Mouse (Mus musculus) cortical plate, adult 2 months (tissue): ENCODE measurements around the gene Cadm1. TPM values are rescaled to one million over a fixed set of nuclear protein-coding genes. Genes with fewer than 3 reads are reported as not detected.

Source experiments
- H3K27ac ChIP-seq: fragments of 200-500 bp; 2 replicates; pipeline ENCODE4 v1.5.1; 2012; ENCODE audit warnings: low read length, control low read depth, inconsistent platforms; ENCODE audit not compliant: insufficient read depth
- H3K4me1 ChIP-seq: fragments of 200-500 bp; 2 replicates; pipeline ENCODE4 v1.6.1; 2011; ENCODE audit warnings: low read length; ENCODE audit not compliant: control insufficient read depth, insufficient read depth
- H3K4me3 ChIP-seq: fragments of 200-500 bp; 2 replicates; pipeline ENCODE4 v1.5.1; 2011; ENCODE audit warnings: mild to moderate bottlenecking, low read length, control low read depth; ENCODE audit not compliant: insufficient read depth
- CTCF ChIP-seq: fragments of 200-500 bp; IDR thresholded peaks from 2 replicates; pipeline ENCODE4 v1.5.1; 2011; ENCODE audit warnings: mild to moderate bottlenecking, control low read depth, low read length; ENCODE audit not compliant: insufficient read depth; ENCODE audit errors: extremely low read depth
- POLR2A ChIP-seq: fragments of 200-500 bp; IDR thresholded peaks from 2 replicates; pipeline ENCODE4 v1.6.1; 2011; ENCODE audit warnings: mild to moderate bottlenecking, low read length, control low read depth; ENCODE audit not compliant: insufficient read depth; ENCODE audit errors: extremely low read depth
- polyA plus RNA-seq: library from polyadenylated mRNA; depleted of rRNA; stranded (reverse); fragments of >200 nt; gene quantifications from 2 replicates; pipeline ENCODE4 v1.2.3, GENCODE M21; 2012

The Cadm1 gene
- polyA plus RNA-seq, 1 experiment: 104 TPM

DNA sequence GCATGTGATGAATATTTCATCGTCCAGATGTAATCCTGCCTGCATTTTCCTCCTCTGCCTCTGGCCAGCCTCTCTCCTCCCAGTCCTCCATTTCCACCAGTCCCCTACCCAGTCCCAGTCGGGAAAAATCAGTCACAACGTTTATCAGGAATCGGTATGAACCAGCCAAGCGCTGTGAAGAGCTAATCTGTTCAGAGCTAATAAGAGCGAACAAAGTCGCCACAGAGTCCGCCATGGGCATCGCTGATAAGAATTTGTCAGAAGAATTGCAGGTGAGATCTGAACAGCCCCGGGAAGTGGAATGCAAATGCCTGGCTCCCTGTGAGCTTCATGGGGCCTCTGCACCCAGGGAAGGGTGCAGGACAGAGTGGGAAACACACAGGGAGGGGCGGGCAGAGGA is 352.4 kb downstream of the Cadm1 start:
- Histone ChIP-seq H3K4me3 (no peak overlapping the region), H3K4me1 (no peaks in the 10 kb centered on the region), H3K27ac (no peak overlapping the region)
- TF ChIP-seq POLR2A (no peak), CTCF (no peak)

DNA sequence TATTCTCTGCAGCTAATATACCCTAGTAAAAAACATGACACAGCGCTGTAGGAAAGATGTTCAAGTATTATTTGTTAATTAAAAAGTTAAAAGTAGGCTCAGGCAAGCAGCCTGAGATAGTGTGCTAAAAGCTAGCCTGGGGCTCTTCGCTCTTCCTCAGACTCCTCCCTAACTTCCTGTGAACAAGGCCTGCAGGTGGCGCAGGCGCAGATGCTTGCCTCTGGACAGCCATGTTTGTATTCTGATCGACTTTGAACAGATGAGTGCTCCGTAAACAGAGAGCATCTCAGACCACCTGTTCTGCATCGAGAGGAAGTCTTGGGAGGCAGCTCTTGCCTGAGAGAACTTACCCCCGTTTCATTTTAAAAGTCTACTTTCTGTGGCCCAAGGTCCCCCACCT is 361.7 kb downstream of the Cadm1 start:
- Histone ChIP-seq H3K4me3 (no peak overlapping the region), H3K4me1 (no peaks in the 10 kb centered on the region), H3K27ac (no peak overlapping the region)
- TF ChIP-seq POLR2A: no peak
- no peak for TF ChIP-seq CTCF

DNA sequence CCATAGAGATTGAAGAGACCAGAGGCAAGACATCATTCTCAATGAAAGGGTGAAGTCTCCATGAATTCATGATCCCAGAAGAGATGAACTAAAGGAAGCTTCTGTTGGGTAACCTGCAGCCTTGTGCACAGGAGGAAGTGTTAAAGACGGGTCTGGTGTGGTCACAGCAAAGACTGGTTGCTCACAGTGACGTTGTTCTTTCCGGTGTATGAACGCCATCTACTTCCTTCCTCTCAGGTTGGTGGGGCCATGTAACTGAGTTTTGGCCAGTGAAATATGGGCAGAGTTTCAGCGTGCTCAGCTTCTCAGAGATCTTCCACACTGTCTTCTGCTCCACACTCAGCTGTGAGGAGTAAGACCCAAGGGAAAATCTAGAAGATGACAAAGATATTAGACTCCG is 363.0 kb downstream of the Cadm1 start:
- Histone ChIP-seq H3K4me3 (no peak overlapping the region), H3K27ac (no peak overlapping the region), H3K4me1 (no peaks in the 10 kb centered on the region)
- TF ChIP-seq POLR2A (no peak), CTCF (no peak)

DNA sequence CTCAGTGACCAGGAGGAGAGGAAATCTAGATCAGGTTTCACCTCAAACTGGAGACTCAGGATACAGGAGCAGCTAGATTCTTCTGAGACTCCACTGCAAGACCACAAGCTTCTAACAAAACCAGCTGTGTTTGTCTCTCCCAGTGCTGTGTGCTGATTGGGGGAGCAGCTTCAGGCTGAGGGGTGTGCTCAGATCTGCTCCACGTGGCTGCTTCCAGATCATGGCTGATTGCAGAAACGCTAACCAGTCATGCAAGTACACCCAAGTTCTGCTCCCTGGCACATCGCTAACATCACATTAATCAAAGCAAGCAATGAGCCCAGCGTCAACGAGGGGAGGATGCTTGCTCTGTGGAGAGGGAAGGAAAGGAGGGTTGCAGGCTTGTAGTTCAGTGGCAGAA is 364.1 kb downstream of the Cadm1 start:
- no peak overlapping the region for H3K4me3 ChIP-seq
- TF ChIP-seq CTCF (no peak), POLR2A (no peak)
- H3K4me1 ChIP-seq: no peaks in the 10 kb centered on the region
- H3K27ac ChIP-seq: no peak overlapping the region

DNA sequence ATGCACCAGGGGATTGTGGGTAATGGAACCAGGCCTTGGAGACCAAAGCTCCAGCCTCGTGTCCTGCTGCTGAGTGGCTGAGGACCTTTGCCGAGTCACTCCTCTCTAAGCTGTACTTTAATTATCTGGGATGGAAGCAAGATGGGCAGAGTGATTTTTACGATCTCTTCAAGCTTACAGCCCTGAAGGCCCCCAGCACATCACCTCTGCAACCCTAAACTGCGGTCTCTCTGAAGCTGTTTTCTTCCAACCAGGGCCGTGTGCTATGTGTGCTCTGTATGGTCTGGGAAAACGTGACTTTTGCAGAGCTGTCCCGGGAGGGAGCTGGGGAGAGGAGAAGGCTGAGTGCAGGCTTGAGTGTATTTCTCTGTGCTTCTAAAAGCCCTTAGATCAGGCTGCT is 364.7 kb downstream of the Cadm1 start:
- Histone ChIP-seq H3K4me3 (no peak overlapping the region), H3K4me1 (no peaks in the 10 kb centered on the region), H3K27ac (no peak overlapping the region)
- TF ChIP-seq CTCF (no peak), POLR2A (no peak)

DNA sequence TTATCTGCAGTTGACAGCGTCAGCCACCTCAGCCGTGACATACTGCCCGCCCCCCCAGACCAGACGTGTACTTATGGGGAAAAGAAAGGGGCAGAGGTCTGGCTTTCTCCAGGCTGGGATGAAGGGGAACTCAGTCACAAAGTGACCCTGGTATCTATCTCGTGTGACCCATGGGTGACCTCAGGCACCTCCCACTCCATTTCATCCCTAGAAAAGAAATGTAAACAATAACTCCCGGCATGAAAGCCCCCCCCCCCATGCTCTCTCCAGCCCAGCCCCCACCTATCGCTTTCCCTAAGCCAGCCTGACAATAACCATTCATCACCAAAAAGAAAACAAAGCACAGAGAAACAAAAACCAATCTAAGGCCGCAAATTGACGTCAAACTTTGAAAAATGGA is 365.1 kb downstream of the Cadm1 start:
- Histone ChIP-seq H3K27ac (no peak overlapping the region), H3K4me3 (no peak overlapping the region), H3K4me1 (no peaks in the 10 kb centered on the region)
- TF ChIP-seq POLR2A (no peak), CTCF (no peak)

DNA sequence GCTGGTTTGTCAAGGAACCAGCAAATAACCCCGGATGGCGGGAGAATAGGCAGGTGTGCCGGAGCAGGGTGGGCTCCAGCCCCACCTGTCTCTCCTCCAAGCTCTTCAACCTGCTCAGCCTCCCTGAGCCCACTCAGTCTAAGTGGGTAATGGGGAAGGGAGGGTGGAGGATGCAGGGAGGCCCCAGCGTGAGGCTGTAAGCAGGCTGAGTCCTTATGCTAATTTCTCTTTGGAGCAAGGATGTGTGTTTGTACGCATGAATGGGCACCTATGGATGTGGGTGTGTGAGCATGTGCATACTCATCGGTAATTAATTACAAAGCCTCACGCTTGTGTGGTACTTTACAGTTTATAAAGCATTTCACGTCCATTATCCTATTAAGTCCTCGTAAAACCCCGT is 370.8 kb downstream of the Cadm1 start:
- Histone ChIP-seq H3K4me3 (no peak overlapping the region), H3K4me1 (peaks cover 2% of the 10 kb centered on the region; the same call in 1 of the 2 replicates), H3K27ac (no peak overlapping the region)
- TF ChIP-seq CTCF (no peak), POLR2A (no peak)

DNA sequence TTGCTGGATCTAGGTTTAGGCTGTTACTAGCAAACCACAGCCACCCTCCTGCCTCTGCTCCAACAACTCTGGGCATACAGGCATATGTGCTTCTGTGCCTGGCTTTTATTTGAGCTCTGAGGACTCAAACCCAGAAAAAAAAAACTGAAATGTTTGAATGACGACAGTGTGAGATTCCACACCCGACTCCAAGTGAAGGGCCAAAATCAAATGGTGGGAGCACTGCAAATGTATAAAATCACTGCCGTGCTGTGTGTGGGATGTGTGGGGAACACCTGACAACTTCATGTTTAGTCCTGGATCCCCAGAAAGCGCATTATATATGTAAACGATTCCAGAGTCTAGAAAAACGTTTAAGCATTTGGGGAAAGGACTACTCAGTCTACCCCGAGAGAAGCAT is 373.7 kb downstream of the Cadm1 start:
- H3K27ac ChIP-seq: no peak overlapping the region
- H3K4me1 ChIP-seq: peaks cover 2% of the 10 kb centered on the region; the same call in 1 of the 2 replicates
- no peak overlapping the region for H3K4me3 ChIP-seq
- TF ChIP-seq POLR2A: no peak
- TF ChIP-seq CTCF: no peak

DNA sequence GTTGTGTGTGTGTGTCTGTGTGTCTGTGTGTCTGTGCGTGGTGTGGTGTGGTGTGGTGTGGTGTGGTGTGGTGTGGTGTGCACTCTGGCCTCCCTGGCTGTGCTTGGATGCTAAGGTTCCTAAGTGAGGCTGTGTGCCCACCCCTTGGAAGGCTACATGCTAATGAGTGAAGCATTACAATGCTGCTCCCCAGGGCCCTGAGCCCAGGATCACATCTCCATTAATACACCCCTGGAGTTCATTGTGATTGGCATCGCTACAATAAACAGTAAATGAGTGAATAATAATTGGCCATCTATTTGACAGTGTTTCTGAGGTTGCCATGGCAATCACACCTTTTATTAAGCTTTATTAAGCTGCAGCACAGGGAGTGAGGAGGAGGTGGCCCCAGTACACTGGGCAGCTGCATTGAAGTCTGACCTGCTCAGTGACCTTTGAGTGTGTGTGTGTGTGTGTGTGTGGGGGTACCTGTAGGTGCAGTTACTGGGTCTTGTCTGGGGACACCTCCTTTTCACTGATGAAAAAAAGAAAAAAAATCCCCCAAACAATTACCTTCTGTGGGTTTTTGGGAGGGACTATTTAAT is 374.5 kb downstream of the Cadm1 start:
- Histone ChIP-seq H3K4me3 (no peak overlapping the region), H3K27ac (no peak overlapping the region), H3K4me1 (peaks cover 2% of the 10 kb centered on the region; the same call in 1 of the 2 replicates)
- TF ChIP-seq CTCF: no peak
- no peak for TF ChIP-seq POLR2A

DNA sequence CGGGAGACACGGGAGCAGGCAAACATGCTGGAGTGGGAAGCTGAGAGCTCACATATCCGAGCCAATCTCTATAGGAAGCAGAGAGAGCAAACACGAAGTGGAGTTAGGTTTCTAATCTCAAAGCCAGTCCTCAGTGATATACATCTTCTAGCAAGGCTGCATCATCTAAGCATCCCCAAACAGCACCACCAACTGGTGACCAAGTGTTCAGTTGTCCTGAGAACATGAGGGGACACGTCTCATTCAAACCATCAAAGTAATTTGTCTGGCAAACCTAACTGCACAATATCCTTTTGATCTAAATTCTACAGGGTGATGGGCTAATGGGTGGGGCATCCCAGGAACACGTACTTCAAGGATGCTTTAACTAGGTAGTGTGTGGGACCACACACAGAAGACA is 376.5 kb downstream of the Cadm1 start:
- Histone ChIP-seq H3K27ac (no peak overlapping the region), H3K4me1 (peaks cover 4% of the 10 kb centered on the region; the same call in 1 of the 2 replicates), H3K4me3 (no peak overlapping the region)
- no peak for TF ChIP-seq POLR2A
- TF ChIP-seq CTCF: peak; percentile 19; the same call in 1 of the 2 replicates
